Mouse (Mus musculus): Measurements from ENCODE around the gene Ndufa4l2. TPM values are rescaled to one million over a fixed set of nuclear protein-coding genes. Genes with fewer than 3 reads are reported as not detected.

The Ndufa4l2 gene
- polyA plus RNA-seq, 1 experiment from 2014 or later, result 21.9 TPM

GRCm38 (mm10) chr10:127530945-127531344 is 16.2 kb downstream of the Ndufa4l2 start:
- Histone ChIP-seq H3K9me3 (ENCODE audit: control insufficient read depth) (no peaks in the 10 kb centered on the region), H3K27me3 (replicated peaks; ENCODE audit: control insufficient read depth, insufficient read depth, low read length) (peaks cover 99% of the 10 kb centered on the region), H3K4me2 (replicated peaks; ENCODE audit: low read depth) (no peak overlapping the region), H3K4me1 (replicated peaks; ENCODE audit: control insufficient read depth, insufficient read depth, low read length) (peaks cover 7% of the 10 kb centered on the region), H3K9ac (ENCODE audit: low read depth, low read length) (no peak overlapping the region), H3K4me3 (ENCODE audit: low read depth, low read length) (no peak overlapping the region), H3K36me3 (ENCODE audit: control insufficient read depth, insufficient read depth) (no peaks in the 10 kb centered on the region), H3K27ac (ENCODE audit: low read depth, low read length) (no peak overlapping the region)
- ATAC-seq, result no peak
- WGBS, result 2% methylated on average over 19 of the region's 25 CpGs
- no peak for TF ChIP-seq CTCF (IDR thresholded peaks at IDR 0.05; ENCODE audit: low read depth)

GRCm38 (mm10) chr10:127531548-127531947 is 16.8 kb downstream of the Ndufa4l2 start:
- Histone ChIP-seq H3K27ac (ENCODE audit: low read depth, low read length) (no peak overlapping the region), H3K9me3 (ENCODE audit: control insufficient read depth) (no peaks in the 10 kb centered on the region), H3K4me3 (ENCODE audit: low read depth, low read length) (no peak overlapping the region), H3K4me2 (replicated peaks; ENCODE audit: low read depth) (no peak overlapping the region), H3K36me3 (ENCODE audit: control insufficient read depth, insufficient read depth) (no peaks in the 10 kb centered on the region), H3K4me1 (replicated peaks; ENCODE audit: control insufficient read depth, insufficient read depth, low read length) (peaks cover 3% of the 10 kb centered on the region; the same call in 1 of the 2 replicates), H3K9ac (ENCODE audit: low read depth, low read length) (no peak overlapping the region), H3K27me3 (replicated peaks; ENCODE audit: control insufficient read depth, insufficient read depth, low read length) (peaks cover 99% of the 10 kb centered on the region)
- no peak for TF ChIP-seq CTCF (IDR thresholded peaks at IDR 0.05; ENCODE audit: low read depth)
- ATAC-seq, result no peak
- WGBS, result 7% methylated on average over 4 of the region's 4 CpGs

DNA sequence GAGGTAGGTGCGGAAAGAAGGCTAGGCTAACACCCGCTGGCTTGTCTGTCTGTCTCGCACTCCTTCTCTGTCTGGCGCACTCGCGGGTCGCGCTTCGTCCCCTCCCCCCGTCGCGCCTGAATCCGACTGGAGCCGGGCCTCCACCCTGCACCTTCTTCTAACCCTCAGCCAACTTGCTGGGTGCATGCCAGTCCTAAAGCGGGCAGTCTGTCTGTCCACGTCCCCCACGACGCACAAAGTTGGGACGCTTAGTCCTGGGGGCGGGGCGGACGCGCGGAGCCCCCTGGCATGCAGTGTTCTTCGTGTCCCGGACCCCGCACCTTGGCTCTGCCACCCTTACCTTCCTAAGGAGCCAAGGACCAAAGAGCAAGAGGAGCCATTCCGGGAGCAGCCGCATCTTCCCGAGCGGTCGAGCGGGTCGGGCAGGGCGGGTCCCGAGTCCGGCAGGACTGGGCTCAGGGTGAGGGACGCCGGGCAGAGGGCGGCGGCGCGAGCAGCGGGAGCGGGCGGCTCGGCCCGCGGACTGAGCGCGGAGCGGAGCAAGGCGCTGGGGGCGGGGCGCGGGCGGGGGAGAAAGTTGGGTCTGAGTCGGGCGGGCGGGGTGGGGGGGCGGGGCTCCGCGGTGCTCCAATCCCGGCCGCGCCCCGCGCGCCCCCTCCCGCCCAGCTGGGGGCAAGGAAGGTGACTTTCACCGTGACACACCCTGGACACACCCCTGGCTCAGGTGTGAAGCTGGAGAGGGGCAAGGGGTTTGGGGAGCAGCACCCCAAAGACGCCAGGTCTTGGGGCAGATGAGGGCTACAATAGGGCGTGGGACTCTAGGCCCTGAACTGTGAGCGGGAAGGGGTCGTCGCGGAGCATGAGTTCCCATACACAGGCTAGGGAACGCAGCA is 19.5 kb downstream of the Ndufa4l2 start, which contains the start of gene Nxph4:
Nxph4 (minus strand) TSS at position 524 of the 893 bp plus-strand sequence.
- H3K9ac ChIP-seq (ENCODE audit: low read depth, low read length), result 0 out of 2 replicates have a peak within 1 kb of the TSS, but pooled peaks have one; percentile 11
- WGBS, result under 1% methylated on average over 50 of the region's 78 CpGs

GRCm38 (mm10) chr10:127534929-127535384 is 20.2 kb downstream of the Ndufa4l2 start:
- WGBS, result under 1% methylated on average over 24 of the region's 30 CpGs
- ATAC-seq, result no peak
- H3K9me3 ChIP-seq (ENCODE audit: control insufficient read depth), result no peaks in the 10 kb centered on the region
- peak overlapping the region; percentile 44 for H3K4me3 ChIP-seq (ENCODE audit: low read depth, low read length)
- peaks cover 17% of the 10 kb centered on the region for H3K36me3 ChIP-seq (ENCODE audit: control insufficient read depth, insufficient read depth)
- H3K4me1 ChIP-seq (replicated peaks; ENCODE audit: control insufficient read depth, insufficient read depth, low read length), result peaks cover 3% of the 10 kb centered on the region; the same call in 1 of the 2 replicates
- no peak for TF ChIP-seq CTCF (IDR thresholded peaks at IDR 0.05; ENCODE audit: low read depth)
- H3K4me2 ChIP-seq (replicated peaks; ENCODE audit: low read depth), result peak overlapping the region; percentile 75
- no peak overlapping the region for H3K9ac ChIP-seq (ENCODE audit: low read depth, low read length)
- H3K27ac ChIP-seq (ENCODE audit: low read depth, low read length), result no peak overlapping the region
- peaks cover 71% of the 10 kb centered on the region for H3K27me3 ChIP-seq (replicated peaks; ENCODE audit: control insufficient read depth, insufficient read depth, low read length)

More for the DNA sequence above, 19.5 kb downstream of the Ndufa4l2 start, which contains the start of gene Nxph4:
- peak within 1 kb of the TSS; percentile 44 for H3K4me3 ChIP-seq (ENCODE audit: low read depth, low read length)
- H3K9me3 ChIP-seq (ENCODE audit: control insufficient read depth), result no peaks in the 10 kb centered on the region
- TF ChIP-seq CTCF (IDR thresholded peaks at IDR 0.05; ENCODE audit: low read depth), result no peak
- peaks cover 3% of the 10 kb centered on the region; the same call in 1 of the 2 replicates for H3K4me1 ChIP-seq (replicated peaks; ENCODE audit: control insufficient read depth, insufficient read depth, low read length)
- H3K36me3 ChIP-seq (ENCODE audit: control insufficient read depth, insufficient read depth), result peaks cover 10% of the 10 kb centered on the region; the same call in 1 of the 2 replicates
- H3K27ac ChIP-seq (ENCODE audit: low read depth, low read length), result no peak within 1 kb of the TSS
- 0 out of 2 replicates have a peak, but pooled peaks have one; percentile 12 for ATAC-seq
- H3K27me3 ChIP-seq (replicated peaks; ENCODE audit: control insufficient read depth, insufficient read depth, low read length), result peaks cover 78% of the 10 kb centered on the region
- H3K4me2 ChIP-seq (replicated peaks; ENCODE audit: low read depth), result peak within 1 kb of the TSS; percentile 75

GRCm38 (mm10) chr10:127536586-127537314 is 22.0 kb downstream of the Ndufa4l2 start:
- TF ChIP-seq CTCF (IDR thresholded peaks at IDR 0.05; ENCODE audit: low read depth), result peak; percentile 71
- ATAC-seq, result no peak
- 16% methylated on average over 8 of the region's 8 CpGs for WGBS

More at GRCm38 (mm10) chr10:127536586-127537314, 22.0 kb downstream of the Ndufa4l2 start:
- Histone ChIP-seq H3K27ac (ENCODE audit: low read depth, low read length) (no peak overlapping the region), H3K4me2 (replicated peaks; ENCODE audit: low read depth) (no peak overlapping the region), H3K9ac (ENCODE audit: low read depth, low read length) (no peak overlapping the region), H3K9me3 (ENCODE audit: control insufficient read depth) (no peaks in the 10 kb centered on the region), H3K4me1 (replicated peaks; ENCODE audit: control insufficient read depth, insufficient read depth, low read length) (peaks cover 3% of the 10 kb centered on the region; the same call in 1 of the 2 replicates), H3K36me3 (ENCODE audit: control insufficient read depth, insufficient read depth) (peaks cover 35% of the 10 kb centered on the region), H3K4me3 (ENCODE audit: low read depth, low read length) (no peak overlapping the region), H3K27me3 (replicated peaks; ENCODE audit: control insufficient read depth, insufficient read depth, low read length) (peaks cover 53% of the 10 kb centered on the region)

Measured in intestine, postnatal 0 days (tissue).